Mouse (Mus musculus) neural tube, embryonic 13.5 days (tissue): ENCODE data around the gene Ctnna2. TPM values are rescaled to one million over a fixed set of nuclear protein-coding genes. Genes with fewer than 3 reads are reported as not detected.
A peak's percentile ranks its signal among the peaks of the same experiment; 100 is the strongest.

ENCODE experiments used
- ATAC-seq: fragments of 200-750 bp; cut with Nextera tagmentation; 2 replicates; pipeline ENCODE4 v1.8.0; 2017; ENCODE audit warnings: low read depth, mild to moderate bottlenecking, moderate TSS enrichment, moderate library complexity
- H3K27ac ChIP-seq: fragments of 300-500 bp; sonication (generic); replicated peaks from 2 replicates; pipeline ENCODE4 v1.5.1; 2015; ENCODE audit warnings: moderate library complexity, mild to moderate bottlenecking, inconsistent platforms
- H3K27me3 ChIP-seq: fragments of 300-500 bp; sonication (generic); 2 replicates; pipeline ENCODE4 v1.6.1; 2015; ENCODE audit warnings: mild to moderate bottlenecking, inconsistent platforms
- H3K36me3 ChIP-seq: fragments of 300-500 bp; sonication (generic); 2 replicates; pipeline ENCODE4 v1.6.1; 2015; ENCODE audit warnings: mild to moderate bottlenecking, inconsistent platforms
- H3K4me1 ChIP-seq: fragments of 300-500 bp; sonication (generic); replicated peaks from 2 replicates; pipeline ENCODE4 v1.6.1; 2015; ENCODE audit warnings: inconsistent platforms
- H3K4me2 ChIP-seq: fragments of 300-500 bp; sonication (generic); 2 replicates; pipeline ENCODE4 v1.6.1; 2015; ENCODE audit warnings: inconsistent platforms, mild to moderate bottlenecking, moderate library complexity
- H3K4me3 ChIP-seq: fragments of 300-500 bp; sonication (generic); 2 replicates; pipeline ENCODE4 v1.5.1; 2015; ENCODE audit warnings: mild to moderate bottlenecking, inconsistent platforms
- H3K9ac ChIP-seq: fragments of 300-500 bp; sonication (generic); 2 replicates; pipeline ENCODE4 v1.6.1; 2015; ENCODE audit warnings: moderate library complexity, mild to moderate bottlenecking, inconsistent platforms
- H3K9me3 ChIP-seq: fragments of 300-500 bp; sonication (generic); 2 replicates; pipeline ENCODE4 v1.6.1; 2016; ENCODE audit warnings: inconsistent platforms
- WGBS: fragments of 180-500 bp; shearing (Covaris S2); methylation state at CpG from one replicate; pipeline ENCODE4 v1.1.7; 2015; 5-methylcytosine and 5-hydroxymethylcytosine counted together
- polyA plus RNA-seq: library from polyadenylated mRNA; unstranded; fragments of >200 nt; fragmentation: Nextera tagmentation; extraction: Ambion mirVana; gene quantifications from 2 replicates; pipeline ENCODE4 v1.2.1, GENCODE M21; 2015

Gene Ctnna2
- polyA plus RNA-seq, 1 experiment from 2014 or later: 115 TPM

GRCm38 (mm10) chr6:77650127-77650526 is 329.4 kb downstream of the Ctnna2 start:
- no peak overlapping the region for H3K27ac ChIP-seq
- no peaks in the 10 kb centered on the region for H3K9me3 ChIP-seq
- H3K36me3 ChIP-seq: no peaks in the 10 kb centered on the region
- 13% methylated on average over 6 of the region's 6 CpGs for WGBS
- H3K4me1 ChIP-seq: 0 out of 2 replicates have a peak, but pooled peaks cover 3% of the 10 kb centered on the region
- H3K27me3 ChIP-seq: no peaks in the 10 kb centered on the region
- H3K9ac ChIP-seq: no peak overlapping the region
- no peak overlapping the region for H3K4me2 ChIP-seq
- no peak; the same call in 1 of the 2 replicates for ATAC-seq
- H3K4me3 ChIP-seq: no peak overlapping the region

DNA sequence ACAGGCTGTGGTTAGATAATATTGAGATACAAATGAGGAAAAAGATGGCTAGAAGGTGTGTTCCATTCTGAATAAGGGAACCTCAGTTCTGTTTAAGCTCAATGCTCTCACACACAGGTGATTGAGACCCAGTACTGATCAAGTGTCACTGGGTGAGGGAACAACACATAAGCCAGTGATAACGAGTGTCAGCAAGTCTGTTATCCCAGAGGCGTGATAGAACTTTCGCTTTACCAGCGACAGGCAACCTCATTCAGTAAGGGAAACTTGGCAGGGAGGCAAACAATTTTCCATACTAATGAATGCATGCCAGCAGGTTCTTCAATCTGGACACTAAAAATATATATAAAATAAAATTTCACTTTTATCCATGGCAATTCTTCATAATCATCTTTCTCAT is 334.9 kb downstream of the Ctnna2 start:
- Histone ChIP-seq H3K27ac (no peak overlapping the region), H3K4me1 (0 out of 2 replicates have a peak, but pooled peaks cover 3% of the 10 kb centered on the region), H3K27me3 (no peaks in the 10 kb centered on the region), H3K4me2 (no peak overlapping the region), H3K4me3 (no peak overlapping the region), H3K9me3 (no peaks in the 10 kb centered on the region), H3K36me3 (0 out of 2 replicates have a peak, but pooled peaks cover 8% of the 10 kb centered on the region), H3K9ac (no peak overlapping the region)
- ATAC-seq: no peak
- 76% methylated on average over 4 of the region's 4 CpGs for WGBS

GRCm38 (mm10) chr6:77638784-77639183 is 340.7 kb downstream of the Ctnna2 start:
- WGBS: 79% methylated on average over 2 of the region's 2 CpGs
- Histone ChIP-seq H3K9me3 (no peaks in the 10 kb centered on the region), H3K36me3 (0 out of 2 replicates have a peak, but pooled peaks cover 14% of the 10 kb centered on the region), H3K4me3 (no peak overlapping the region), H3K4me2 (no peak overlapping the region), H3K9ac (no peak overlapping the region), H3K4me1 (no peaks in the 10 kb centered on the region), H3K27me3 (no peaks in the 10 kb centered on the region), H3K27ac (no peak overlapping the region)
- no peak for ATAC-seq

GRCm38 (mm10) chr6:77633997-77634396 is 345.5 kb downstream of the Ctnna2 start:
- H3K4me3 ChIP-seq: no peak overlapping the region
- peak; percentile 72; the same call in 1 of the 2 replicates for ATAC-seq
- WGBS: 33% methylated on average over 9 of the region's 9 CpGs

GRCm38 (mm10) chr6:77628573-77629192 is 350.8 kb downstream of the Ctnna2 start:
- Histone ChIP-seq H3K4me1 (no peaks in the 10 kb centered on the region), H3K9ac (no peak overlapping the region), H3K9me3 (no peaks in the 10 kb centered on the region), H3K4me3 (no peak overlapping the region), H3K27ac (no peak overlapping the region), H3K27me3 (no peaks in the 10 kb centered on the region), H3K4me2 (no peak overlapping the region), H3K36me3 (no peaks in the 10 kb centered on the region)
- ATAC-seq: peak; percentile 78; the same call in 1 of the 2 replicates
- 56% methylated on average over 7 of the region's 7 CpGs for WGBS

More at GRCm38 (mm10) chr6:77633997-77634396, 345.5 kb downstream of the Ctnna2 start:
- Histone ChIP-seq H3K27me3 (no peaks in the 10 kb centered on the region), H3K9ac (no peak overlapping the region), H3K9me3 (no peaks in the 10 kb centered on the region), H3K4me1 (no peaks in the 10 kb centered on the region), H3K36me3 (0 out of 2 replicates have a peak, but pooled peaks cover 6% of the 10 kb centered on the region), H3K27ac (no peak overlapping the region), H3K4me2 (no peak overlapping the region)

- ATAC-seq: no peak
- H3K9ac ChIP-seq: no peak overlapping the region
- 92% methylated on average over 14 of the region's 14 CpGs for WGBS
Measured at GRCm38 (mm10) chr6:77604642-77605392, 374.7 kb downstream of the Ctnna2 start.

DNA sequence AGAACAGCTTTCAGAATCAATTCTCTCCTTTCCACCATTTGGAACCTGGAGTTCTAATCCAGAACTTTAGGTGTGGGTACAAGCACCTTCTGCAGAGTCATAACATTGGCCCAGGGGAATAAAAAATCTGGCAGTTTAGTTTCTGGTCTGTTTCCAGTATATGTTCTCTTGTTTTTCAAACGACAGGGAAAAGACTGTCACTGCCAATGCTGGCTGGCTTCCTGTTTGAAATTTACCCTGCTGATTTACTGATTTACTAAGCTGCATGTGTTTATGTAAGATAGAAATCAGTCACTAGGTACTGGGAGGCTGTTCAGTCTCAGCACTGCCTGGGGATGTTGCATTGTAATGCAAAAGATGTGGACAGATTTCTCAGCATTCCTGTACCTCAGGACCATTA is 375.6 kb downstream of the Ctnna2 start:
- Histone ChIP-seq H3K4me1 (no peaks in the 10 kb centered on the region), H3K4me3 (no peak overlapping the region), H3K4me2 (no peak overlapping the region), H3K27me3 (no peaks in the 10 kb centered on the region), H3K36me3 (no peaks in the 10 kb centered on the region), H3K9me3 (no peaks in the 10 kb centered on the region), H3K27ac (no peak overlapping the region), H3K9ac (no peak overlapping the region)
- WGBS: 54% methylated on average over 1 of the region's 1 CpGs
- no peak for ATAC-seq

More at GRCm38 (mm10) chr6:77604642-77605392, 374.7 kb downstream of the Ctnna2 start:
- Histone ChIP-seq H3K4me3 (no peak overlapping the region), H3K9me3 (no peaks in the 10 kb centered on the region), H3K27ac (no peak overlapping the region), H3K4me2 (no peak overlapping the region), H3K27me3 (no peaks in the 10 kb centered on the region), H3K4me1 (no peaks in the 10 kb centered on the region), H3K36me3 (no peaks in the 10 kb centered on the region)

DNA sequence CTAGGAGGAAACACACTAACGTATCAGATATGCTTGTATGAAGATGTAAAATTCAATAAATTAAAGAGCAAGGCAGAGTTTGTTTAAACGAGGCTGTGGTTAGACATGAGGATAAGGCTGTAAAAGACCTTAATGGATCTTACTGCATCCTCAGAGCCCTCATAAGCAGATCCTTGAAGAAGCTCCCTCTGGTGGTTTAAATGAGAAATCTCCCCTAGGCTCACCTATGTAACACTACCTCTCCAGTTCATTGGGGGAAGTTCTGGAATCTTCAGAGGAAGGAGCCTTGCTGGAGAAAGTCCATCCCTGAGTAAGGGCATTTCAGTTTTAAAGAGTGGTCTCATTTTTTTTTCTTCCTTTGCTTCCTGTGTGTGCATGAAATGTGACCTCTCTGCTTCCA is 380.3 kb downstream of the Ctnna2 start:
- Histone ChIP-seq H3K4me2 (no peak overlapping the region), H3K36me3 (no peaks in the 10 kb centered on the region), H3K9me3 (no peaks in the 10 kb centered on the region), H3K9ac (no peak overlapping the region), H3K4me3 (no peak overlapping the region), H3K4me1 (no peaks in the 10 kb centered on the region), H3K27me3 (no peaks in the 10 kb centered on the region), H3K27ac (no peak overlapping the region)
- WGBS: 51% methylated on average over 2 of the region's 2 CpGs
- ATAC-seq: no peak

DNA sequence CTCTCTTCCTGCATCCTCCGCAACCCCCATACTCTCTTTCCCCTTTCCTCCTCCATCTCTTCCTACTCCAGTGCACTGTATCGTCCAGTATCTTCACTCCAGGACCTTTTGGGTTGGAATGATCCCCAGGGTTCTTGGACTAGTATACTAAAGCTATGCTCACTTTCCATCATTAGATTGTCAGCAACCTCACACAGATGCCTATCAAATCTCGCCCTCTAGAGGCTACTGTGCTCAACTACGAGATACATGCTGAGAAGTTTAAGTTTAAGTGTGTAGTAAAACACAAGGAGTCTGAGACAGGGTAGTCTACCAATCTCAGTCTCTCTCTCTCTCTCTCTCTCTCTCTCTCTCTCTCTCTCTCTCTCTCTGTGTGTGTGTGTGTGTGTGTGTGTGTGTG is 396.9 kb downstream of the Ctnna2 start:
- no peak for ATAC-seq
- Histone ChIP-seq H3K9me3 (no peaks in the 10 kb centered on the region), H3K36me3 (no peaks in the 10 kb centered on the region), H3K4me1 (no peaks in the 10 kb centered on the region), H3K4me3 (no peak overlapping the region), H3K9ac (no peak overlapping the region), H3K27ac (no peak overlapping the region), H3K27me3 (no peaks in the 10 kb centered on the region), H3K4me2 (no peak overlapping the region)
- 38% methylated on average over 4 of the region's 4 CpGs for WGBS

DNA sequence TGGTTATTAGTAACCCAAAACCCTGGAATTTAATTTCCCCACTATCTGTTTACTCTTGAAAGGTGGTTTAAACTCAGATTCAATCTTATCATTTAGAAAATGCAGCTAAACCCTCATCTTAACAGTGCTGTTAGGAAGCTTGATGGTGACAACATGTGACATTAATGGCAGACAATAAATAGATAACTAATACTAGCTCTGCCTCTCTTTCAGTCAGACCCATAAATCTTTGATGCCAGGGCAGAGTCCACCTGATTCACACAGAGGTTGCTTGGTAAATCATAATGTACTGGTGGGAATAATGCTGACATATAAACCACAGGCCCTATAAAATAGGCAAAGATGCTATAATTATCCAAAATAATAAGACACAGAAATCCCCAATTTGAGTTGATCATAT is 398.6 kb downstream of the Ctnna2 start:
- no peak for ATAC-seq
- Histone ChIP-seq H3K4me2 (no peak overlapping the region), H3K27ac (no peak overlapping the region)

GRCm38 (mm10) chr6:77578612-77579011 is 400.9 kb downstream of the Ctnna2 start:
- Histone ChIP-seq H3K4me3 (no peak overlapping the region), H3K36me3 (no peaks in the 10 kb centered on the region), H3K4me2 (no peak overlapping the region), H3K4me1 (no peaks in the 10 kb centered on the region), H3K27ac (no peak overlapping the region), H3K27me3 (no peaks in the 10 kb centered on the region), H3K9ac (no peak overlapping the region), H3K9me3 (no peaks in the 10 kb centered on the region)
- no peak for ATAC-seq
- WGBS: 62% methylated on average over 1 of the region's 1 CpGs

More for the DNA sequence above, 398.6 kb downstream of the Ctnna2 start:
- Histone ChIP-seq H3K36me3 (no peaks in the 10 kb centered on the region), H3K9me3 (no peaks in the 10 kb centered on the region), H3K27me3 (no peaks in the 10 kb centered on the region), H3K4me3 (no peak overlapping the region), H3K9ac (no peak overlapping the region), H3K4me1 (no peaks in the 10 kb centered on the region)

DNA sequence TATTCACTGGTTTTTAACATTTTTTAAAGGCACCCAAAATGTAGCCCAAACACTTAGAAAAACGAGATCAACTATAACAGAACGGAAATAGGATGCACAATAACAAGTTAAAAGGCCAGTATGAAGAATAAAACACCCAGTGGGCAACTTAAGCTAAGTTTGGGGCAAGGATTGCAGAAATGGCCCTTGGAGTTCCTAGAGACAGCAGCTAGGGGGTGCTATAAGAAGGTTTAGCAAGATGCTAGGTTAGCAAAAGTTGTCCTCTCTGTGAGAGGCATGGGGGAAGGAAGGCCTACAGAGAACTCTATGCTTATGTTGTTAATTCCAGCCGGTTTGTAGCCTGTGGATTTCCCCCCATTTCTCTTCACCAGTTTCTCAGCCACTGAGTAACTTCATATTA is 401.9 kb downstream of the Ctnna2 start:
- H3K4me1 ChIP-seq: no peaks in the 10 kb centered on the region
- no peak overlapping the region for H3K4me3 ChIP-seq
- no peak overlapping the region for H3K27ac ChIP-seq
- no peaks in the 10 kb centered on the region for H3K9me3 ChIP-seq
- no peak overlapping the region for H3K9ac ChIP-seq
- no peaks in the 10 kb centered on the region for H3K36me3 ChIP-seq
- ATAC-seq: no peak
- no peaks in the 10 kb centered on the region for H3K27me3 ChIP-seq
- H3K4me2 ChIP-seq: no peak overlapping the region
- WGBS: 40% methylated on average over 3 of the region's 3 CpGs
